Mouse (Mus musculus) lung, postnatal 25 days (tissue): ENCODE results near the gene Rasa3.

Experiments used
- DNase-seq: peaks from one replicate; pipeline ENCODE4 v3.0.0; 2022; ENCODE audit warnings: low spot score

The Rasa3 gene

DNA sequence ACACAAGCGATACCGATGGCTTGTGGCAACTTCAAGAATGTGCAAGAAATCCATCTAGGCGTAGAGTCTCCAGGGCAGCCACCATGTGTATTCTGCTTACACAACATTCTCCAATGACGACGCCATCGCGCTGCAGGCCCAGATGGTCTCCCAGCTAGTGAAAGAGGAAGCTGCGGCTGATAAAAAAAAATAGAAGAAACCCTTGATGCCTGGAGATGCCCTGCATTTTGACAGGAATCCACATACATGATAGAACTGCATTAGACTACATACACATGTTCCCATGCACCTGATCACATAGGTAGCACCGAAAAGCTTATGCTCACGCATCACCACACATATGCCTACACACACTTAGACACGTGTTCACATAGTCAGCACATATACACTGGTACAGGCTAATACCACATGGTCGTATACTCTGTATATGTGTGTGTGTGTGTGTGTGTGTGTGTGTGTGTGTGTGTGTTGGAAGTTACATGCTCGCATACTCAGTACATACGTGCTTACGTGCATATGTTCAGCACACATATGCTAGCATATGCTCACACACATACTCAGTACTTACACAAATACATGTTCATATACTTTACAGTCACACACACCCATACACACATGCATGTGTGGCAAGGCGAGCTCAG, 8.4 kb upstream of the Rasa3 start:
- DNase-seq, result peak; percentile 61

DNA sequence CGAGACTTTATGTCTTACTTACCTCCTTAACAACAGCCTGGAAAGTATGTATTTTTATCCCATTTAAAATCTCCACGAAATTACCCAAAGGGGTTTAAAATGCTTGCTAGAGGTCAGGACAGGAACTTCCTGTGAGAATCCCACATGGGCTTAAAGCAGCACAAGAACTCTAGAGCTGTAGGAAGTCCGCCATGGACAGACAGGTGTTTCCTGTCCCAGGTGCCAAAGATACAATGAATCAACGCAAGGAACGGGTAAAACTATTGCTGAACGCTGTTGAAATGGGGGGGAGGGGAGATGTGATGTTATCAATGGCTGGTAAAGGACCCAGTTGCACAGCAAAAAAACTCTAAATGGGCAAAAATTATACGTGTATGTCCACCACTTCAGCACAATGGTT, 6.7 kb upstream of the Rasa3 start:
- DNase-seq, result no peak

DNA sequence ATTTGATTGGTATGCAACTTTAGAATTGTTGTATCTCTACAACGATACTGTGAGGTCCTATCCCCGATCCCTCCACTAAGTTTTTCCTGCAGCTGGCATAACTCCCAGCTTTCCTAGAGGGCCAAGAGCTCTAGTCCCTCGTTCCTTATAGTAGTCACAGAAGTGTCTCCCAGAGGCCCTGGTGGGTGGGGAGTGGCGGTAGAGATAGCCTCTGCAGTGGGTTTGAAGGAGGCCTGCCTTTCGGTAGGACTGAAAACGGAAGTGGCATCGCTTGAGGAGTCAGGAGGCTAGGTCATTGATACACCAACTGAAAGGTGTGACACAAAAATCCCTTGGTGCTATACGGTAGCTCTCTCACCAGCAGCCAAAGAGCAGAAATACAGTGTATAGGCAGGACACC, 779 bp upstream of the Rasa3 start:
- DNase-seq, result peak; percentile 11

DNA sequence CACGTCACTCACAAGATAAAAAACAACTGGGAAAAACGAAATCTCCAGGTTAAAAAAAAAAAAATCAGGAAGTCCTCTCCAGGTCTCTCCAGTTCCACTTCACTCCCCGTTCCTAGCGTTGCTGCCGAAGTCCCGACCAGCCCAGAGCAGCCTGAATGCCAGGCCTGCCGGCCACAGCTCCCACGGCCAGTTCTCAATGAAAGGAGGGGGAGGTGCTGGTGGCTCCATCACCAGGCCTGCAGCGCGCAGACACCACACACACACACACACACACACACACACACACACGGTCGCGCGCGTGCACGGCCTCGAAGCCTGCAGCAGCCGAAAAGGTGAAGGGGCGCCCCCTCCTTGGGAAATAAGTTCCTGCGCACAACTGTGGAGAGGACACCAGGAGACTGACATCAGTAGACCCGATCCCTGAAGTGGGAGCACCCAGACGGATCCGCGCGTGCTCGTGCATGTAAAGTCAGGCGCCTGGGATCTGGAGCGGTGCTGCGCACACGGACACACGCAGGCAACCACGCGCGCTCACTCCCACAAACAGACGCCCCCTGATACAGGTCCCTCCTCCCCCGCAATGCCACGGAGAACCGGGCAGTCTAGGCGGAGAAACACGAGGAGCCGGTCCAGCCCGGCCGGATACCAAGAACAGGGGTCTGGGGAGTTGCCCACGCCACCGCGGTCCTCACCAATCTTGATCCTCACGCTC, 546 bp downstream of the Rasa3 start:
- peak; percentile 57 for DNase-seq

DNA sequence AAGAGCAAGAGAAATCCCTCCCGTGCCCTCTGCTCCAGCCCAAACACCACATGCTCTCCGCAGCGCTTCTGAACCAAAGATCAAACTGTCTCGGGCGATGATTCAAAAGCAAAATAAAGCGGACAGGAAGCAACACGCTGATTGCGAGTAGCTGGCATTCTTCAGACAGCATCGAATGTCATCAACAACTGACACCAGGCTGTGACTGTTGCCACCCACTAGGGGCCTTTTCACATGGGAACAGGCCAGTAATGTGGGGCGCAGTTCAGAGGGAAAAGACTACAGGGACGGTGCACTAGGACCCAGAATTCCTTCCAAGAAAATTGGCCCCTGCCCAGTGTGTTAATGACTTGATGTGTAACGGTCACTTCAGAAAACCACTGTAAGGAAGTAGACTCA, 1.1 kb downstream of the Rasa3 start:
- peak; percentile 78 for DNase-seq

DNA sequence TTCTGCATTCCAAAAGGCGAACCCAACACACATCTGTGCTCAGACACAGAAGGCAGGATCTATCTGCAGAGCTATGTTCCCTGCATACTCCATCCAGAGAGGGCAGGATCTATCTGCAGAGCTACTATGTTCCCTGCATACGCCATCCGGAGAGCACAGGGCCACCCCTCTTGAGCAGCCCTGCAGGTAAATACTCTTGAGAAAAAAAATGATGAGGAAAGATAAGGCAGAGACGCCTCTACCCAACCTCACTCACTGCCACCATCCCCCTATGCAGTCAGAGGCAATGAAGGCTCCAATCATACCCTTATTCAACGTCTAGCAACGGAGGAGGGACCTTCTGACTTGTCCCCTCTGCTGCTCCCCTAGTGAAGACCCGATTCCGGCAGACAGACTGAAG, 1.9 kb downstream of the Rasa3 start:
- no peak for DNase-seq

DNA sequence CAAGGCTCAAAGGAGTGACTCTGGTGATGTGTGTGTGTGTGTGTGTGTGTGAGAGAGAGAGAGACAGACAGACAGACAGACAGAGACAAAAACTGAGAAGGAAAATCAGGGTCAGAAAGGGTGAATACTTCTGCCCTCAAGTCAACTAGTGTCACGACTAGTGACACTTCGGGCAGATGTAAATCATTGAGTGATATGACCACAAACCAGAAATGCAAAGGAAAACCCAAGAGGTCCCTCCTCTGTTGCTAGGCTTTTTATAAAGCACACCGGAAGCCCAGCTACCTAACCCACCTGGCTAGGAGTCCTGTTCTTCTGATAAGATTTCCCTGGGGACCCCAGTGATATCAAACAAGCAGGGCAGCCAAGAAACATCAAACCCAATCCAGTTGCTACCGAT, 2.3 kb downstream of the Rasa3 start:
- DNase-seq, result no peak

DNA sequence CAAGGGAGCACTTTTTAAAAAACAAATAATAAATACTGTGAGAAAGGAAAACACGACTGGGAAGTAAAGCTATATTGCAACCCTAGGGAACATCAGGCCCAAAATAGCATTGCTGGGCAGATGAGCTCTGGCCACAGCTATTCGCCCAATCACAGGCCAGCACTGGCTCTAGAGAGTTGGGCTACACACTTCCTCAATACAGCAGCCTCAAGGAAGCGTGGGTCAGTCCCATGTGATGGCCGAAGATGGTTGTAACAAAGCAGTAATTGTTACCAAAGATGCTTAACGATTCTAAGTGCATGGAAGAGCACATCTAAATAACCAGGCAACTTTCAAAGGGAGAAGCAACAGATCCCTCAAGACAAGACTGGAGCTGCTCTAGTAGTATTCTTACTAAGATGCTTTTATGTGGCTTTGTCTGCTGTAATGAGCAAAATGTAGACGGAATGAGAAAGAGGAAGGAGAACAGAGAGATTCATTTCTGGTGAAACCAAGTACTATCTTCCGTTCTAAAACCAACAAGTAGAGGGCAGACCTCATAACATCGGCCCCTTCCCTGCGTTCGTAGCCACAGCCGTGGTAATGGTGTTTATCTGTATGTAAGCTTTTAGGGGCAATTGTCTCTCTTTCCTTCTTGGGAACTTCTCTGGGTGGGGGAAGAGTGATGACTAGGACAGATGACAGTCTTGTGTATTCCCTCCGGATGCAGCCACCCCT, 3.0 kb downstream of the Rasa3 start:
- DNase-seq, result no peak

DNA sequence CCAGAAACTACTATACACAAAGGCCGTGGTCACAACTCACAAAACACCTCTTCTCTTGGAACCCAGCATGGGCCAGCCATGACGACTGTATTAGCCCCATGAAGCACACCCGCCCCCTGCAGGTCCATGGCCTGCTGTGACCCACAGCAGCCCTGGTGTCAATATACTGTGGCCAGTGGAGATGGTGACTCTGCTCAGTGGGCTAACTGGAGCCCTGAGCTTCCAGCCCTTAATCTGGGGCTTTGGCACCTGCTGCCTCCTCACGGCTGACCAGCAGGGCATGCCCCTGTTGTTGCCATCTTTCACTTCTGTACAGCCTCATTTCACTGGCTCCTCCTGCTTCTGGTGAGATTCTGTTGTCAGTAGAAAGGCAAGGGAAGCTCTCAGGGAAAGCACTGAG, 4.2 kb downstream of the Rasa3 start:
- no peak for DNase-seq

DNA sequence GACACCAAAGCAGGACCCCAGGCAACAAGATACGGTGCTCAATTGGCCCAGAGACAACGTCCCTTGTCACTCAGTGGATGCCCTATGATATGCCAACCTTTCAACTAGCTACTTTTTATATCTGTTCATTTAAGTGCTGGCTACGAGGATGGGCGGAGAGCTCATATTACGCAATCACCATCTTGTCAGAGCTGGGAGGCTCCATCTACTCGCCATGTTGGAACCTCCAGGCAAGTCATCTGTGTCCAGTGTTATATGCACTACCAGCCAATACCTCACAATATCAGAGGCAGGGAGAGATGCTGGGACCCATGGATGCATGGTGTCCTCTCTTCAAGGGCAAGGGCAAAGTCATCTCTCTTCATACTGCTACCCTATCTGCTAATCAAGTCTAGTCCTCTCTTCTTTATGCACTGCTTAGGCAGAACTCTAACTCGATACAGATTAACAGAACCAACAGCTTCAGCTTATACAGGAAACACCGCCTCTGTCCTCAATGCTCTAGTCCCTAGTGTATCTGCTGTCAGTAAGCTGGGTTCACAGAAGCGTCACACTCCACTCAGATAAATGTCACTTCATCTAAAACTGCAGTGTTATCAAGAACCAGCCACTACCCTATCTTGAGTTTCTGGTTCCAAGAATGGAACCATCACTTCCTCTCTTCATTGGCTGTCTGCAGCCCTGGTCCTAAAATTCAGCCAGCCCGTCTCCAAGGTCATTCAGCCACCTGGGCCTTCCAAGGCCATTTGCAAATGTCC, 6.0 kb downstream of the Rasa3 start:
- no peak for DNase-seq

DNA sequence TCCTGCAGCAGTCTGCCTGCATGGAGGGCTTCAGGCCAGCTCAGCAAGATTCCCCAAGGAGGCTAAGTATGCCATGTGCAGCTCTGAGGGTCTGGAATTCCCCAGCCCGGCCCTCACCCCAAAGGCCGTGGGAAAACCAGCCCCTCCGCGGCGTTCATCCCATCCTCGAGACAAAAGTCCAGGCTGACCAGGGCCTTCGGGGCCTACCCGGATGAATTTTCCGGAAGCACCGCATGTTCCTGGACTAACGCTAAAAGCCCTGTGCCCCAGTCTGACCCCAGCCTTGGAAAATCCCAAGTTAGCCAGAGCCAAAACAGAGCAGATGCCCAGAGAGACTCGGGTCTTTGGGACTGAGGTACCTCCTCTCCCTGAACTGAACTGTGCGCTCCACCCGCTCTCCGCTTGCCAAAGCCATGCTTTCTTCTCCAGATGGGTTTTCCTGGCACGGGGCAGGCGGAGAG, 7.4 kb downstream of the Rasa3 start:
- no peak for DNase-seq

DNA sequence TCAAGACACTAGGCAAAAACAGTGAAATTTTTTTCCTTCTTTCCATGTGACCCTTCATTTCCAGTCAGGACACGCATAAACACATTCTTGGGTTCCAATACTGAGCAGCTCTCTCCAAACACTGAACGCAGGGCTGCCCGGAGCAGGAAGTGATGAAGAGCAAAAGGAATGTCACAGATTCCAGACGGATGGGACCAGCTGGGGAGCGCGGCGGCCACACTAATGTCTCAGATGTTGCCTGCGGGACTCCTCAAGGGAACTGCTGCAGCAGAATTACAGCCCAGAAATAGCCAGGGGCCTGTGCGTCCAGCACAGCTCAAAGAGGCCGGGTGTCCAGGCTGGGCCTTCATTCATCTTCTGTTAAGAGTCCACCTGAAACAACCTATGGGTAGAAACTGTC, 9.0 kb downstream of the Rasa3 start:
- DNase-seq, result peak; percentile 78

DNA sequence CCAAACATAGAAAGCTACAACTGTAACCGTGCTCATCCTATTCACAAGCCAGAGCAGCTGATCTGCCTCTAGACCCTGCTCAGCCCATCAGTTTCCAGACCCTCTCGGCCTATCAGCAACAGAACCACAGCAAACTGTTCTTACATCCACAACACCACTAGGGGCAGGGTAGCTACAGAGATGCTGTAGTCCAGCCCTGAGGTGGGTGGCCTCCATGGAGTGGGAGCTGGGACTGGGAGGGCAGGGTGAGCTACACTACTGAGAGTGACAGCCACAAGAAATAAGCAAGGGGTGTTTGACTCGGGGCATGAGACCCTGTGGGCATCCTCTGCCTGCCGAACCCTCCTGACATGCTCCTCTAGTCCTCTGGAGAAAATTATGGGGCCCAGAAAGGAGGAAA, 9.5 kb downstream of the Rasa3 start:
- no peak for DNase-seq

DNA sequence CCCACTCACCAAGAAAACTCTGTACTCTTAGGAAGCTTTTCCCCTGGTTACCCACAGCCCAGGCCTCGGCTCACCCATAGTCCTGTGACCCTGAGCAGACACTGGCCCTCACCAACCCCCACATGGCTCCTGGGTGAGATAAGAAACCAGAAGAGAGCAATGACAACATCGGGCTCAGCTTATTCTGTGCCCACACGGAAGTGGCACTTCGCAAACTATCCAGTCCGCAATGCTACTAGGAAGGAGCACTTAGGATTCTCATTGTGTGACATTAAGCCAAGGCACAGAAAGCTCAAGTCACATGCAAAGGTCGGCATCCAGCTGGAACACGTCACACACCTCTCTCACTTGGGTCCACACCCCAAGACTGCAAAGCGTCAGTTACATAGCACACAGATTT, 11.5 kb downstream of the Rasa3 start:
- DNase-seq, result no peak

DNA sequence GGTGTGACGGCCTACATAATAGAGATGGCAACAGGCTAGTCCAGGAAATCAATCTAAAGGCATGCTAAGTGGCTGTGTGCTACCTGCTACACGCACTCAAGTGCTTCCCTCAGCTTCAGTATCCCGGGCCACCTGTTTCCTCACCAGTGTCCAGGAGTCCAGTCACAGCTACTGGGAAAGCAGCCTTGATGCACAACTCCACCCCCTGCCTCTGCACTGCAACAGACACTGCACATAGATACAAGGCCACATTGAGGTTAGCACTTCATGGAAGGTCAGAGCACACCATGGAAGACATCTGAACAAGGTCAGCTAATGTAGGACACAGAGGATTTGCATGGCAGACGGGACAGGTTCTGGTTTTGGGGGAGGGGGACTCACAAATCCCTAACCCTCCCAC, 11.9 kb downstream of the Rasa3 start:
- DNase-seq, result no peak

DNA sequence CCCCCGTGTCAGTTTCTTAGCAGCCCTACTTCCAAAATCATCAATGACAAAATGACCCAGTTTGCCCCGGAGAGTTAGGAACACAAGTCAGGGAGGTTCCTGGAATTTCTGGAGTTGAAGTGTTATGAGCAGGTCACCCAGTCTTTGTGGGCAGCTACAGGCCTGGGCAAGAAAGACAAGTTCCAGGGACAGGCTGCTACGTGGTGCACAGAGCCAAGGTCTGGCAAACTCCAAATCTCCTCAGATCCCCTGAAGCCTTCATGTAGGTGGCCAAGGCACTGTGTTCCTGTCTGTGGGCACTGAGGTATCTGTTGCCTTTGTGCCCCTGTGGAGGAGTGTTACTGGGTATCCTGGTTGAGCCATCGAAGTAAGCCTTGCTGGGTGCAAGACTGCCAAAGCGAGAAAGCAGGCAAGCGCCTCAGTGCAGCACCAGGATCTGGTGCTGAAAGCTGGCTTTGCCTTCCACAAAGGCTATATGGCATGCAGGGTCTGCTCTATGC, 12.6 kb downstream of the Rasa3 start:
- DNase-seq, result no peak

DNA sequence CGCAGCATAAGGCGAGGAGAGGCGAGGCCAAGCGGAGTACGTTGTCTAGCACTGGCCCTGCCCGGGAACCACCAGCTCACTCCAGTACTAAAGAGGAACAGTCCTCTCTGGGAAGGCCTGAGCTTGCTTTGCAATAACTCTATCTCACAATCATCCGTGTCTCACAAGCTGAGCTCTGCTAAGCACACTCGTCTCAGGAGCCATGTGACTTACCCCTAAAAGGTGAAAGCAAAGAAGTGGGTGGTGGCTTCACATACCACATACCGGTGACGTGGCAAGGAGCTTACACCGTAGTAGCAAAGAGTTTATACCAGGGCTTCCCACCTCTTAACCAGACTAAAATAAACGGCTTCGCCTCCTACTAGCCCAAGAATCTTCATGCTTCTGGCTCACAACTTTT, 17.1 kb downstream of the Rasa3 start:
- no peak for DNase-seq

DNA sequence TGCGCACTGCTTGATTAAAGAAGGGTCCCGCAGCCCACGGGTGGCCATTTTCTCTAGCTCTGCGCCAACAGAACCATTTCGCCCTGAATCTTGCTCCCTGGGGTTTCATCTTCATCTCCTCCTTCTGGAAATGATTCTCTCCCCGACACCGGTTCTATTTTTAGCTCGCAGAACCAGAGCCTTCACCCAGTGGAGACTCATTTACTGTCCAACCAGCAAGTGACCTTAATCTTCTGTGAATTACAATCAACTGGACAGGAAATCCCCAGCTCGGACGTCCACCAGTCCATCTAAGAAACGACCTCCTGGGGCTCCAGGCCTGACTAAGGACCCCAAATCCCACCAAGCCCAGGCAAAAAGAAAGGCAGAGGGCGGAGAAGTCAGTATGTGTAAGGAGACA, 19.9 kb downstream of the Rasa3 start:
- DNase-seq, result no peak

DNA sequence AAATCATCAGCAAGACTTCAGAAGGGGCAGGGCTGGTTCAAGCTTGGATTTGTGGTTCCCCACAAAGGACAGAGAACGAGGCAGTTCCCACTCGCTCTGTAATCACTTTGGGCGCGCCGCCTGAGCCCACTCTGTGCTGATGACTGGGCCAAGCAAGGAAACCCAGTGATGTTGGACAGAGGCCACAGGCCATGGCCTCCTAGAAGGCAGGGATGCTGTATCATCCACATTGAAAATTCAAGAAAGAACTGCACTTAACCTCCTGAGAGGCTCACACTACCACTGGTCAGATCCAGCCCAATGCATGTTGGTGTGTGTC, 22.4 kb downstream of the Rasa3 start:
- no peak for DNase-seq

DNA sequence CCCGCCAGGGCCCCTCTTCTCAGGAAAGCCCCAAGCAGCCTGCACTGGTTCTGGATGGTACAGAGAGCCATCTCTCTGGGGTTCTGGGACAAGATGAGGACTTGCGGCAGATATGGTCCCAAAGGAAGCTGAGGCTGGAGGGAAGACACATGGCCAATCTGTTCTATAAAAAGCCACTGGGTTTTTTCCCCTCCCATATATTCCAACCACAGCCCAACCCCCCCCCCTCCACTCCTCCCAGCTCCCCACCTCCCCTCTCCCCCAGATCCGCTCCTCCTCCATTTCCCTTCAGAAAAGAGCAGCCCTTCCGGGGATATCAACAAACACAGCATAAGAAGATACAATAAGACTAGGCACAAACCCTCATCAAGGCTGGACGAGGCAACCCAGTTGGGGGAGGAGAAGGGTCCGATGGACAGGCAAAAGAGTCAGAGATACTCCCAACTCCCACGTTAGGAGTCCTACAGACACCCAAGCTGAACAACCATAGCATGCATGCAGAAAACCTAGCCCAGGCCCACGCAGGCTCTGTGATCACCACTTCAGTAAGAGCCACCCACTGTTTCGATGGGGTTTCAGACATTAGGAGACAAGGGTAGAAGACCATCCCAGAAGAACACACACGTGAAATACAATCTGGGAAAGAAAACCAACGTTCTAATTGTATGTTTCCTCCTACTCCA, 22.9 kb downstream of the Rasa3 start:
- DNase-seq, result no peak

DNA sequence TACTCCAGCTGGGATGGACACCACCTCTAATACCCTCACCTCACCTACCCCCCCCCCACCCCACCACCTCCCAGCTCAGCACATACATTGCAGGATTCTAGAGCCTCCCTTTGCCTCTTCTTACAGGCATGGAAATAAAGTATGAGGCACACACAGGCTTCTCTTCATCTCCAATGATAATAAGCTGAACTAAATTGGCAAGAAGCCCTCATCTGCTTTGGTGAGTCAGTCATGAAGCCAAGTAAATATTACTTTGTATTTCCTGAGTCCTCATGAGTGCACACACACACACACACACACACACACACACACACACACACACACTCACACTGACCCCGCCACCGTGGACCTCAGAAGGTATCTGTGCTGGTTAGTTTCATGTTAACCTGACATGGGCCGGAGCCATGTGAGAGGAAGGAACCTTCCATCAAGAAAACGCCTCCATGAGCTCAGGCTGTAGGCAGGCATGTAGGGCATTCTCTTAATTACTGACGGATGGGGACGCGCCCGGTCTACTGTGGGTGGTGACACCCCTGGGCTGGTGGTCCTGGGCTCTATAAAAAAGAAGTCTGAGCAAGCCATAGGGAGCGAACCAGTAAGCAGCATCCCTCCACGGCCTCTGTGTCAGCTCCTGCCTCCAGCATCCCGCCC, 26.7 kb downstream of the Rasa3 start:
- DNase-seq, result no peak

DNA sequence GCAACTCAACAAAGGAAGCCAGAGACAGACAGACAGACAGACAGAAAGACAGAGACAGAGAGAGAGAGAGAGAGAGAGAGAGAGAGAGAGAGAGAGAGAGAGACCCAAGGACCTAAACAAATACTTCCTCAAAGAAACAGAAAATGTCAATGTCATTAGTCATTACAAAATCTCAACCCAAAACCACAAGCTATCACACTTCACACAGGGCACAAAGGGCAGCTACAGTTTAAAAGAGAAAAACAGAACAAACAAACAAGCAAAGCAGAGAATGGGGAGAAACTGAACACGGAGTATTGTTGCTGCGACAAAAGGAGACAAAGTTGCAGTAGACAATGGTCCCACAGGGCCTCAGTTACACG, 28.3 kb downstream of the Rasa3 start:
- DNase-seq, result no peak
